Mouse (Mus musculus): ENCODE results near the gene Iqcf3. TPM values are rescaled to one million over a fixed set of nuclear protein-coding genes. Genes with fewer than 3 reads are reported as not detected.
A peak's percentile ranks its signal among the peaks of the same experiment; 100 is the strongest.
"Not testable (repeated sequence)": the region's sequence is repeated elsewhere in the genome, so short reads cannot be mapped to it uniquely, and the experiment has no call there.

The Iqcf3 gene
- not detected in 2 replicates for polyA plus RNA-seq (2014; fragmentation: Nextera tagmentation; extraction: Ambion mirVana)

DNA sequence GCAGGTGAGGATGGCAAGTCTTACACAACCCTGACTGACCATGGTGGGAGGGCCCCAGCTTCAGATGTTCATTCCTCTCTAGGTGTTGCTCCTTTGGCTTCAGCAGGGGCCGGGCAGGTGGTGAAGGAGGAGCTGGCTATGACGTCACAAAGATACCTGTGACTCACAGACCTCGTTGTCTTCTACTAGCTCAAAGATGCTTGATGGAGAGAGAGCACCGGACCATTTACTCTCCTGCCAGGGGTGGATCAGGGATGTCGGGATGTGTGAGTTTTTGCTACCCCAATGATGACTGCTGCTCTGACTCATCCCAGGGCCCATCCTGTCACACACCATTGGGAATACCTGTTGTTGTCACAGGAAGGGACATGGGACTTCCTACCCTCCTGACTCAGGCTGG is at the start of gene Iqcf3:
Iqcf3 (minus strand) TSS at position 101 of the 400 bp plus-strand sequence.
- Histone ChIP-seq H3K4me1 (replicated peaks; ENCODE audit: control insufficient read depth, insufficient read depth, low read length) (no peaks in the 10 kb centered on the region), H3K27me3 (replicated peaks; ENCODE audit: control insufficient read depth, insufficient read depth, low read length) (no peaks in the 10 kb centered on the region), H3K36me3 (ENCODE audit: control insufficient read depth, insufficient read depth, low read length) (no peaks in the 10 kb centered on the region), H3K27ac (ENCODE audit: low read depth) (no peak within 1 kb of the TSS), H3K9me3 (ENCODE audit: control insufficient read depth, low read length) (no peaks in the 10 kb centered on the region), H3K4me2 (ENCODE audit: low read length) (no peak within 1 kb of the TSS), H3K4me3 (ENCODE audit: low read depth, low read length) (no peak within 1 kb of the TSS), H3K9ac (ENCODE audit: low read length) (no peak within 1 kb of the TSS)
- 85% methylated on average over 5 of the region's 5 CpGs for WGBS
- DNase-seq (ENCODE audit: low spot score) (no peak), ATAC-seq (replicated peaks; ENCODE audit: low FRiP score, low TSS enrichment, low read depth) (no peak)

DNA sequence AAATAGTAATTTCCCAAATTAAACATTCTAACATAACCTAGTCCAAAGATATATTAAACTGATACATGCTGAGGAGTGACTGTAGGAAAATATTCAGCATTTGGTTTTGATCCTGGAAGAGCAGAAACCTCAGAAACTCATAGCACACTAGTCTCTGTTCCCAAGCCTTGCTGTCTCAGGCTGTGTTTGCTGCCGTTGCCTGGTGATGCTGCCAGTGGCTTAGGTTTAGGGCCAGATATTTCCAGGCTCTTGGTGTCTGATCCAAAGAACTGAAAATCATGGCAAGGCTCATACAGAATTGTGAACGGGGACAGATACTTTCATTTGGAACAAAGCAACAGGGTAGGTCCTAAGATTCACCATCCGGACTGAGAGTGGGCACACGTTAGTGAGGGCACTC is 49.3 kb upstream of the Iqcf3 start:
- Histone ChIP-seq H3K27me3 (replicated peaks; ENCODE audit: control insufficient read depth, insufficient read depth, low read length) (no peaks in the 10 kb centered on the region), H3K9me3 (ENCODE audit: control insufficient read depth, low read length) (no peaks in the 10 kb centered on the region), H3K9ac (ENCODE audit: low read length) (no peak overlapping the region), H3K4me1 (replicated peaks; ENCODE audit: control insufficient read depth, insufficient read depth, low read length) (no peaks in the 10 kb centered on the region), H3K4me3 (ENCODE audit: low read depth, low read length) (no peak overlapping the region), H3K27ac (ENCODE audit: low read depth) (no peak overlapping the region), H3K36me3 (ENCODE audit: control insufficient read depth, insufficient read depth, low read length) (no peaks in the 10 kb centered on the region), H3K4me2 (ENCODE audit: low read length) (no peak overlapping the region)
- 83% methylated on average over 4 of the region's 4 CpGs for WGBS
- DNase-seq (ENCODE audit: low spot score) = no peak
- ATAC-seq (replicated peaks; ENCODE audit: low FRiP score, low TSS enrichment, low read depth) = no peak

DNA sequence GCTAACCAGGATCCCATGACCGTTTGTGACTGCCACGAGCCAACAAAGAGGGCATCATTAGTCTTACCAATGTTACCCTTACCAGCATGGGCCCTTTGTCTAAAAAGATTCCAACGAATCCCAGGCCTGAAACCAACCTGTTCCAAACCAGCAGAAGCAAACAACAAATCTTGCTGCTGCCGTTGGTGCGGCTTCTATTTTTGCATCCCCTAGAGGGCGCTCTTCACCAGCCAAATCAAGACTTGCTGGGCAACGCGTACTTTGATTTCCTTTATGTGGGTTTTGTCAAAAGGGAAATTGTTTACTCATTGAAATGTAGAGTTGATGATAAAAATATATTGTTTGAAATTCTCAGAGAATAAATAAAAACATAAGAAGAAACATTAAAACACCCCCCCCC is 39.1 kb upstream of the Iqcf3 start:
- Histone ChIP-seq H3K9me3 (ENCODE audit: control insufficient read depth, low read length) (no peaks in the 10 kb centered on the region), H3K27ac (ENCODE audit: low read depth) (no peak overlapping the region), H3K4me1 (replicated peaks; ENCODE audit: control insufficient read depth, insufficient read depth, low read length) (no peaks in the 10 kb centered on the region), H3K9ac (ENCODE audit: low read length) (no peak overlapping the region), H3K27me3 (replicated peaks; ENCODE audit: control insufficient read depth, insufficient read depth, low read length) (no peaks in the 10 kb centered on the region), H3K4me3 (ENCODE audit: low read depth, low read length) (no peak overlapping the region), H3K4me2 (ENCODE audit: low read length) (no peak overlapping the region), H3K36me3 (ENCODE audit: control insufficient read depth, insufficient read depth, low read length) (no peaks in the 10 kb centered on the region)
- WGBS = 28% methylated on average over 8 of the region's 8 CpGs
- no peak for ATAC-seq (replicated peaks; ENCODE audit: low FRiP score, low TSS enrichment, low read depth)
- DNase-seq (ENCODE audit: low spot score) = peak; percentile 66

DNA sequence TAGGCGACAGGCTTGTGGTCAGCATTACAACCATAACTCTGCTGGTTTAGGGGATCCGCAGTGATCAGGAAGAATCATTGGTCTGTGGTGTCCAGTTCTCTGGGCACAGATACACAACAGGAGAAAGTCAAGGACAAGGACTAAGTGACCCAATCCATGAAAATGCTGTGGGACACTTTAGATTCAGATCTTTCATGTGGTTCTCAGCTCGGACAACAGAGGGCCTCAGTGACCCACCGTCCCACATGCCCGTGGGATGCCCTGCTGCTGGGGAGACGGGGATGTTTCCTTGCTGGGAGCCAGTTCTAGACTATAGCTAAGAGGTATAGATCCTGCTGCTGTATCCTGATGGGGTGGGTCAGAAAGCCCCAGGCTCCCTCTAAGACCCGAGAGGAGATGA is 37.0 kb upstream of the Iqcf3 start:
- H3K9me3 ChIP-seq (ENCODE audit: control insufficient read depth, low read length) = no peaks in the 10 kb centered on the region
- H3K4me1 ChIP-seq (replicated peaks; ENCODE audit: control insufficient read depth, insufficient read depth, low read length) = no peaks in the 10 kb centered on the region
- no peak overlapping the region for H3K9ac ChIP-seq (ENCODE audit: low read length)
- no peak for DNase-seq (ENCODE audit: low spot score)
- no peak overlapping the region for H3K27ac ChIP-seq (ENCODE audit: low read depth)
- no peak overlapping the region for H3K4me2 ChIP-seq (ENCODE audit: low read length)
- H3K4me3 ChIP-seq (ENCODE audit: low read depth, low read length) = no peak overlapping the region
- WGBS = 35% methylated on average over 7 of the region's 7 CpGs
- H3K36me3 ChIP-seq (ENCODE audit: control insufficient read depth, insufficient read depth, low read length) = no peaks in the 10 kb centered on the region
- H3K27me3 ChIP-seq (replicated peaks; ENCODE audit: control insufficient read depth, insufficient read depth, low read length) = no peaks in the 10 kb centered on the region
- ATAC-seq (replicated peaks; ENCODE audit: low FRiP score, low TSS enrichment, low read depth) = no peak

DNA sequence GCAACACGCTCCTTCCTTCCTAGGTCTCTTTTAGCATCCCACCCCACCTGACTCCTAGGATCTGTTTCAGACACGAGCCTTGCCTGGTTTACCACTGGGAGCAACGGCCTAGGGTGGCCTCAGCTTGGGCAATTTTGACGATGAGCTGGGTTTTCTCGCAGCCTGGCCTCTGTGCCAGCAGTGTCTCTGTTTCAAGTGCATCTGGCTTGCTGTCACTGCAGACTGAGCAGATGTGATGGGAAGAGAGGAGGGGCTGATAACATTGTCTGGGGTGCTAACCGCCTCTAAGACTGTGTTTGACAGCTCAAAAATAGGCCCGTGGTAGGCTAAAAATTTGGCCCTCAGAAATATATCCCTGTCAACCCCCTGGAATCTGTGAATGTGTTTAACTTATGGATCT is 34.4 kb upstream of the Iqcf3 start:
- no peak for DNase-seq (ENCODE audit: low spot score)
- ATAC-seq (replicated peaks; ENCODE audit: low FRiP score, low TSS enrichment, low read depth) = no peak
- Histone ChIP-seq H3K4me3 (ENCODE audit: low read depth, low read length) (no peak overlapping the region), H3K4me2 (ENCODE audit: low read length) (no peak overlapping the region), H3K27me3 (replicated peaks; ENCODE audit: control insufficient read depth, insufficient read depth, low read length) (no peaks in the 10 kb centered on the region), H3K4me1 (replicated peaks; ENCODE audit: control insufficient read depth, insufficient read depth, low read length) (no peaks in the 10 kb centered on the region), H3K36me3 (ENCODE audit: control insufficient read depth, insufficient read depth, low read length) (no peaks in the 10 kb centered on the region), H3K9me3 (ENCODE audit: control insufficient read depth, low read length) (no peaks in the 10 kb centered on the region), H3K27ac (ENCODE audit: low read depth) (no peak overlapping the region), H3K9ac (ENCODE audit: low read length) (no peak overlapping the region)
- 68% methylated on average over 7 of the region's 7 CpGs for WGBS

DNA sequence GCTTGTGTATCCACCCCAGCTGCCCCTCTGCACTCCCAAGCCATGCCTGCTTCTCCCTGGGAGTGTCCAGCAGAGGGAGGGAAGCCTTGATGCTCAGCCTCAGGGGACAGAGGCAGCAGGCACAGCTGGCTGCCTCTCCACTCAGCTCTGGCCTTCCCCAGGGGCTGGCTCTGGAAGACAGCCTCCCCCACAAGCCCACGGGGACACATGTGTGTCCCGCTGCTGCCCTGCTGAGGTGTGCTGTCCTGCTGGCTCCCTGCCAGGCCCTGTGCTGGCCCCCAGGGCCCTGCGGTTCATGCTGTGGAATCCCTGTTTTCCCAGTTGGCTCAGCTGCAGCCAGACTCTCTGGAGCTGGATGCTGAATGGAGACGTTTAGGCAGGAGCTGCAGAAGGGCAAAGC is 34.0 kb upstream of the Iqcf3 start:
- not testable (repeated sequence) for H3K9ac ChIP-seq (ENCODE audit: low read length); H3K9me3 ChIP-seq (ENCODE audit: control insufficient read depth, low read length); H3K4me1 ChIP-seq (replicated peaks; ENCODE audit: control insufficient read depth, insufficient read depth, low read length); H3K4me2 ChIP-seq (ENCODE audit: low read length); DNase-seq (ENCODE audit: low spot score); H3K4me3 ChIP-seq (ENCODE audit: low read depth, low read length); H3K36me3 ChIP-seq (ENCODE audit: control insufficient read depth, insufficient read depth, low read length); H3K27ac ChIP-seq (ENCODE audit: low read depth); ATAC-seq (replicated peaks; ENCODE audit: low FRiP score, low TSS enrichment, low read depth); H3K27me3 ChIP-seq (replicated peaks; ENCODE audit: control insufficient read depth, insufficient read depth, low read length)
- 13% methylated on average over 4 of the region's 4 CpGs for WGBS

DNA sequence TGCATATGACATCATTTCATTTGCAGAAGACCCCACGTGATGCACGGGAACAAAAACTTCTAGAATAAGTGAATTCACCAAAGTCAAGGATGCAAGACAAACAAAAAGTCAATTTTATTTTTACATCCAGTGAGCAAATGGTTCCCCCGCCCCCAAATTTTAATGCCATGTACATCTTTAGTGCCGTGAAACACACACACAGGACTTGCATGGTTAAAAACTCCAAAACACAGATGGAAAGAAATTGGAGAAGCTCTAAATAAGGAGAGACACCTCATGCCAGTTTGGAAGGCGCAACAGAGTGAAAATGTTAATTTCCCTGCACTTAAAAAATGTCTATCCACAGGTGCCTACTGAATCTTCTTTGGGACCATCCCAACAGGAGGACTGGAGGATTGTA is 30.7 kb upstream of the Iqcf3 start:
- ATAC-seq (replicated peaks; ENCODE audit: low FRiP score, low TSS enrichment, low read depth) (no peak), DNase-seq (ENCODE audit: low spot score) (no peak)
- H3K9ac ChIP-seq (ENCODE audit: low read length) = no peak overlapping the region
- H3K4me1 ChIP-seq (replicated peaks; ENCODE audit: control insufficient read depth, insufficient read depth, low read length) = no peaks in the 10 kb centered on the region
- H3K27ac ChIP-seq (ENCODE audit: low read depth) = no peak overlapping the region
- 89% methylated on average over 5 of the region's 5 CpGs for WGBS
- H3K4me3 ChIP-seq (ENCODE audit: low read depth, low read length) = no peak overlapping the region
- H3K36me3 ChIP-seq (ENCODE audit: control insufficient read depth, insufficient read depth, low read length) = no peaks in the 10 kb centered on the region
- no peaks in the 10 kb centered on the region for H3K27me3 ChIP-seq (replicated peaks; ENCODE audit: control insufficient read depth, insufficient read depth, low read length)
- H3K9me3 ChIP-seq (ENCODE audit: control insufficient read depth, low read length) = no peaks in the 10 kb centered on the region
- H3K4me2 ChIP-seq (ENCODE audit: low read length) = no peak overlapping the region

DNA sequence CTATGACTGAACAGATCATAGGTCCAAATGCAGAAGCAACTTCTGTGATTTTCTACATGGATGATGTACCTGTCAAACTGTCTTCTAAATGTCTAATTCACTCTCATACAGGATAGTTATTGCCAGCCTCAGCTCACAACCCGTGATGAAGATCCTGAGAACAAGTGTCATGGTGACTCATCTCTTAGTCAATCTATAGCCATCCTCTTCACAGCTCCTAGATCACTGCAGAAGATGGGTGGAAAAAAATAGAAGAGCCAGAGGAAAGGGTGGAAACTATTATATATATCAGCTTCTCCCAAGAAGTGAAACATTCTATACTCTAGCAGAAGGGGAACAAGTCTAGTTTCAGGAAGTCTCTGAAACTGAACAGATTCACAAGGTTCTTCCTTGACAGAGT is 21.1 kb upstream of the Iqcf3 start:
- Histone ChIP-seq H3K9ac (ENCODE audit: low read length) (no peak overlapping the region), H3K27ac (ENCODE audit: low read depth) (no peak overlapping the region), H3K36me3 (ENCODE audit: control insufficient read depth, insufficient read depth, low read length) (no peaks in the 10 kb centered on the region), H3K9me3 (ENCODE audit: control insufficient read depth, low read length) (no peaks in the 10 kb centered on the region), H3K4me3 (ENCODE audit: low read depth, low read length) (no peak overlapping the region), H3K4me1 (replicated peaks; ENCODE audit: control insufficient read depth, insufficient read depth, low read length) (no peaks in the 10 kb centered on the region), H3K4me2 (ENCODE audit: low read length) (no peak overlapping the region), H3K27me3 (replicated peaks; ENCODE audit: control insufficient read depth, insufficient read depth, low read length) (no peaks in the 10 kb centered on the region)
- no peak for ATAC-seq (replicated peaks; ENCODE audit: low FRiP score, low TSS enrichment, low read depth)
- 74% methylated on average over 1 of the region's 1 CpGs for WGBS
- DNase-seq (ENCODE audit: low spot score) = no peak

DNA sequence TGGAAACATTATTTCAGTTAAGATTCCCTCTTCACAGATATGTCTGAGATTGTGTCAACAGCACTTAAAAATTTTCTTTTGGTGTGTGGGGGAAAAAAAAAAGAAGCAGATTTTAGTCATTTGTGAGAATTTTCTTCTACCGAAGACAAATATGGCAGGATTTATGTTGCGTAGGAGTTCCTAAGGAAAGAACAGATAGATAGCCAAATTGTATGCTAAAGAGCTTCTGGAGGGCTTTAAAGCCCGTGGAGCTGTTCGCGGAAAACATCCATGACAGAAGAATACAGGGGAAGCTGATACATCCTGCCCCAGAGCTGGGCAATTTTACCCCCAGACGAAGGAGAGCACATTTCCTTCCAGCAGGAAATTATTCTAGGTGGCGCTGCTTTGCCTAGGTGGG is 18.6 kb upstream of the Iqcf3 start:
- no peaks in the 10 kb centered on the region for H3K27me3 ChIP-seq (replicated peaks; ENCODE audit: control insufficient read depth, insufficient read depth, low read length)
- H3K36me3 ChIP-seq (ENCODE audit: control insufficient read depth, insufficient read depth, low read length) = no peaks in the 10 kb centered on the region
- H3K27ac ChIP-seq (ENCODE audit: low read depth) = no peak overlapping the region
- 79% methylated on average over 7 of the region's 7 CpGs for WGBS
- no peak overlapping the region for H3K9ac ChIP-seq (ENCODE audit: low read length)
- DNase-seq (ENCODE audit: low spot score) (no peak), ATAC-seq (replicated peaks; ENCODE audit: low FRiP score, low TSS enrichment, low read depth) (no peak)
- no peak overlapping the region for H3K4me2 ChIP-seq (ENCODE audit: low read length)
- H3K9me3 ChIP-seq (ENCODE audit: control insufficient read depth, low read length) = no peaks in the 10 kb centered on the region
- no peaks in the 10 kb centered on the region for H3K4me1 ChIP-seq (replicated peaks; ENCODE audit: control insufficient read depth, insufficient read depth, low read length)
- H3K4me3 ChIP-seq (ENCODE audit: low read depth, low read length) = no peak overlapping the region
